Mouse (Mus musculus) erythroblast, embryonic 14.5 days (primary cell): Measurements from ENCODE around the gene Fa2h.

Experiments used
- GATA1 ChIP-seq: IDR thresholded peaks from 2 replicates; pipeline ENCODE4 v1.6.1; 2012; ENCODE audit warnings: low read length, inconsistent platforms, mixed read lengths
- TAL1 ChIP-seq: IDR thresholded peaks from 3 replicates; pipeline ENCODE4 v1.6.1; 2012; ENCODE audit warnings: low read length, inconsistent platforms, mixed read lengths

DNA sequence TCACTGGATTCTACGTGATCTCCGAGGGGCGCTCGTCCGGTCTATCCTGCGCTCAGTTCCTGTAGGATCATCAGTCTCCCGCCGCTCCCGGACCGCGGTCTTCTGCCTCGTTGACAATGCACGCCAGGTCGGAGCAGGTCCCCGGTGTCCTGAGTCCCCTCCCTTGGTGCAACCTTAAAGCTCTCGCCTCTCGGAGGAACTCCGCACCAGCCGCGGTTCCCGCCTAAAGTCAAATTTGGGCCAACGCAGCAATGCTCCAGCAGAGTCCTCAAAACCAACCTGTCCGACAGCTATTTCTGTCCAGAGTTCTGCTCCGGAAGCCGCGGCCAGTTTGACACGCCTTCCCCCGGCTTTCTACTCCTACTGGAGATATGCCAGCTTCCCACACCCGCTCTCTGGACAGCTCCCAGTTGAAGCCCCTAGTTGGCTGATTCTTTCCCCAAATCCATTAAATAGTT, 55.7 kb downstream of the Fa2h start, which contains the start of gene Mlkl:
- no peak for TF ChIP-seq GATA1
- TF ChIP-seq TAL1 = no peak
